In genomic region chr10:3978326-3978725, GRCm38 (mm10) we compare ENCODE assay signal across 17 mouse cellular contexts. TPM values are rescaled to one million over a fixed set of nuclear protein-coding genes. Genes with fewer than 3 reads are reported as not detected.
DNase-seq lines count a peak whose midpoint lies in the region; ATAC-seq and TF ChIP-seq lines count a peak whose summit lies in the region.
"Had no signal": no experiment of that assay in that cellular context is flagged by ENCODE, and none has a peak within 500 bp of the region (broad histone marks: within the 10 kb centered on the region; RNA-seq: fewer than 3 reads in every experiment).

No protein-coding gene starts in this region.

- H3K4me1 ChIP-seq in liver, embryonic 12.5 days: peaks cover 41% of the 10 kb centered on the region
- peaks cover 27% of the 10 kb centered on the region for H3K4me1 ChIP-seq in liver, embryonic 11.5 days (replicated peaks; ENCODE audit: control insufficient read depth, insufficient read depth, low read length)
- peaks cover 31% of the 10 kb centered on the region for H3K4me1 ChIP-seq in liver, embryonic 16.5 days (ENCODE audit: control insufficient read depth, low read depth, low read length)
- H3K4me1 ChIP-seq: midbrain, embryonic 15.5 days had no signal

- no peak for TF ChIP-seq CTCF in brain, embryonic 14.5 days (IDR thresholded peaks at IDR 0.05; ENCODE audit: borderline replicate concordance, extremely low read depth, insufficient read depth, insufficient read length)

- no peak for TF ChIP-seq POLR2A in brain, embryonic 14.5 days (IDR thresholded peaks at IDR 0.05; ENCODE audit: borderline replicate concordance, extremely low read depth, insufficient read depth, insufficient read length, poor library complexity, severe bottlenecking)

- no peaks in the 10 kb centered on the region for H3K27me3 ChIP-seq in liver, embryonic 12.5 days (replicated peaks)
- H3K27me3 ChIP-seq in liver, embryonic 11.5 days (replicated peaks; ENCODE audit: control insufficient read depth, insufficient read depth, low read length): no peaks in the 10 kb centered on the region
- no peaks in the 10 kb centered on the region for H3K27me3 ChIP-seq in liver, embryonic 16.5 days (ENCODE audit: control insufficient read depth, insufficient read depth, low read depth, low read length)
- H3K27me3 ChIP-seq: limb, embryonic 13.5 days; midbrain, embryonic 15.5 days; neural tube, embryonic 13.5 days had no signal

- H3K4me2 ChIP-seq in liver, embryonic 12.5 days: no peak overlapping the region
- no peak overlapping the region for H3K4me2 ChIP-seq in liver, embryonic 11.5 days
- no peak overlapping the region for H3K4me2 ChIP-seq in liver, embryonic 16.5 days (ENCODE audit: low read depth, low read length)
- H3K4me2 ChIP-seq: limb, embryonic 13.5 days; midbrain, embryonic 15.5 days; neural tube, embryonic 13.5 days had no signal

- peak overlapping the region; percentile 17; the same call in 1 of the 2 replicates for H3K27ac ChIP-seq in liver, embryonic 12.5 days
- no peak overlapping the region for H3K27ac ChIP-seq in liver, embryonic 11.5 days (ENCODE audit: low read depth, low read length)
- H3K27ac ChIP-seq in liver, embryonic 16.5 days (ENCODE audit: low read length): peak overlapping the region; percentile 58
- H3K27ac ChIP-seq: limb, embryonic 13.5 days; midbrain, embryonic 15.5 days; neural tube, embryonic 13.5 days had no signal

- no peak overlapping the region for H3K4me3 ChIP-seq in liver, embryonic 12.5 days
- H3K4me3 ChIP-seq in liver, embryonic 11.5 days (ENCODE audit: low read depth, low read length): no peak overlapping the region
- no peak overlapping the region for H3K4me3 ChIP-seq in liver, embryonic 16.5 days (ENCODE audit: low read depth, low read length)
- H3K4me3 ChIP-seq: erythroblast, embryonic 14.5 days; limb, embryonic 13.5 days; midbrain, embryonic 15.5 days; neural tube, embryonic 13.5 days had no signal

- no peaks in the 10 kb centered on the region for H3K9me3 ChIP-seq in liver, embryonic 12.5 days (replicated peaks)
- no peaks in the 10 kb centered on the region for H3K9me3 ChIP-seq in liver, embryonic 11.5 days (ENCODE audit: control insufficient read depth, low read length)
- H3K9me3 ChIP-seq in liver, embryonic 16.5 days (replicated peaks; ENCODE audit: control insufficient read depth, low read length): no peaks in the 10 kb centered on the region
- H3K9me3 ChIP-seq: limb, embryonic 13.5 days; midbrain, embryonic 15.5 days; neural tube, embryonic 13.5 days had no signal

- no peak for DNase-seq in frontal cortex, postnatal 14 days (ENCODE audit: low spot score in 2 of 2)
- DNase-seq in liver, embryonic 11.5 days (ENCODE audit: low spot score): no peak
- peak; percentile 17 for DNase-seq in brain, embryonic 14.5 days (ENCODE audit: low read depth)
- no peak for DNase-seq in thymus, postnatal 0 days (ENCODE audit: low spot score)
- DNase-seq in adrenal gland, adult 2 months: no peak
- DNase-seq: embryo, embryonic 11 days; kidney, adult 18-20 months; lung, postnatal 36 days; thymus, postnatal 4 days had no signal

- WGBS in liver, embryonic 12.5 days (ENCODE audit: insufficient replicate concordance): 76% methylated on average over 3 of the region's 3 CpGs
- 66% methylated on average over 3 of the region's 3 CpGs for WGBS in liver, embryonic 11.5 days
- WGBS in liver, embryonic 16.5 days (ENCODE audit: insufficient replicate concordance): 61% methylated on average over 3 of the region's 3 CpGs

- no peak overlapping the region for H3K9ac ChIP-seq in liver, embryonic 12.5 days
- H3K9ac ChIP-seq in liver, embryonic 11.5 days (ENCODE audit: low read depth, low read length): no peak overlapping the region
- no peak overlapping the region for H3K9ac ChIP-seq in liver, embryonic 16.5 days (ENCODE audit: low read depth, low read length)
- H3K9ac ChIP-seq: limb, embryonic 13.5 days; midbrain, embryonic 15.5 days; neural tube, embryonic 13.5 days had no signal

- ATAC-seq in frontal cortex, adult (ENCODE audit: low TSS enrichment): 0 out of 2 replicates have a peak, but pooled peaks have one; percentile 17
- no peak for ATAC-seq in liver, embryonic 12.5 days
- no peak for ATAC-seq in liver, embryonic 11.5 days (replicated peaks; ENCODE audit: low FRiP score)
- peak; percentile 12 for ATAC-seq in liver, embryonic 16.5 days (ENCODE audit: low read depth)
- ATAC-seq: activated CD4-positive, CD25-positive, alpha-beta regulatory T cell, adult 4 months had no signal

- H3K36me3 ChIP-seq in liver, embryonic 12.5 days: peaks cover 67% of the 10 kb centered on the region
- peaks cover 38% of the 10 kb centered on the region for H3K36me3 ChIP-seq in liver, embryonic 11.5 days (ENCODE audit: control insufficient read depth, insufficient read depth, low read length)
- peaks cover 30% of the 10 kb centered on the region for H3K36me3 ChIP-seq in liver, embryonic 16.5 days (ENCODE audit: control insufficient read depth, insufficient read depth)
- H3K36me3 ChIP-seq: midbrain, embryonic 15.5 days had no signal

RNA-seq across cellular contexts. Expression of gene Mthfd1l, which starts 5.4 kb away (rescaled TPM):
- 36.5 TPM in 2 replicates for polyA plus RNA-seq in liver, embryonic 12.5 days (2016; fragmentation: Nextera tagmentation; extraction: Ambion mirVana)
- polyA plus RNA-seq in liver, embryonic 11.5 days (2014; fragmentation: Nextera tagmentation; extraction: Ambion mirVana): 50.9 and 55.8 TPM in 2 replicates
- polyA plus RNA-seq in brain, embryonic 14.5 days (2012; rRNA removed): 4.2 and 5.3 TPM in 2 replicates
- polyA plus RNA-seq in liver, embryonic 16.5 days (2015; fragmentation: Nextera tagmentation; extraction: Ambion mirVana): 18.5 and 19.5 TPM in 2 replicates
- polyA plus RNA-seq in thymus, postnatal 0 days (2015; fragmentation: Nextera tagmentation; extraction: Ambion mirVana): 17.4 and 18.4 TPM in 2 replicates
- total RNA-seq in adrenal gland, adult 2 months (2021): 1 to 10 TPM; 2.7 to 5.4 TPM
- polyA plus RNA-seq in adrenal gland, adult 2 months (2012; rRNA removed): 1.8 and 2.3 TPM in 2 replicates

Comparison
In these comparisons a context has a peak if more than half of its experiments do, and no peak if none do; other contexts are left out.
1. ATAC-seq: peak in frontal cortex, adult (single experiment) and liver, embryonic 16.5 days (single experiment); none in liver, embryonic 12.5 days (single experiment) and liver, embryonic 11.5 days (single experiment).